9 mouse cellular contexts compared by ENCODE assay signal in the genomic region with DNA sequence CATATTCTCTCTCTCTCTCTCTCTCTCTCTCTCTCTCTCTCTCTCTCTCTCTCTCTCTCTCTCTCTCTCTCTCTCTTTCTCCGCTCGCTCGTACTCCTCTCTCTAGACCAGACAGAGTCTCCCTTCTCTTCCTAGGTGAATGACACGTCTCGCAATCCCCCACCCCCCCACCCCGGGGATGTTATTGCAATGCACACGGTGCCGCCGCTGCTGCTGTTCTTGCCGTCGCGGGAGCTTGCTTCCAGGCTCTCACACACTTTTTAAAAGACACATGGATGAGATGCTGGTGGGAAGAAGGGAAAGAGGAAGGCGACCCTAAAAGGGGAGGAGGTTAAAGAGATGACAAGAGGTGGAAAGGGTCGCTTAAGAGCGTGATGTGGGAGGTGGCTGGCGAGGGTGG. TPM values are rescaled to one million over a fixed set of nuclear protein-coding genes. Genes with fewer than 3 reads are reported as not detected.
A peak's percentile ranks its signal among the peaks of the same experiment; 100 is the strongest.
DNase-seq lines count a peak whose midpoint lies in the region; ATAC-seq and TF ChIP-seq lines count a peak whose summit lies in the region.
"Had no signal": no experiment of that assay in that cellular context is flagged by ENCODE, and none has a peak within 500 bp of the region (broad histone marks: within the 10 kb centered on the region; RNA-seq: fewer than 3 reads in every experiment).

No protein-coding gene starts in this region.

- peak overlapping the region; percentile 68; the same call in 1 of the 2 replicates for H3K9ac ChIP-seq in heart, embryonic 16.5 days (ENCODE audit: low read length)
- no peak overlapping the region for H3K9ac ChIP-seq in heart, adult 2 months (ENCODE audit: low read depth, low read length)
- peak overlapping the region; percentile 62; the same call in 1 of the 2 replicates for H3K9ac ChIP-seq in hindbrain, embryonic 11.5 days (ENCODE audit: low read depth, low read length)
- H3K9ac ChIP-seq in midbrain, embryonic 11.5 days (ENCODE audit: low read length), result peak overlapping the region; percentile 72

- 0 out of 2 replicates have a peak, but pooled peaks cover 2% of the 10 kb centered on the region for H3K9me3 ChIP-seq in heart, embryonic 16.5 days (replicated peaks; ENCODE audit: control insufficient read depth, low read length)
- no peaks in the 10 kb centered on the region for H3K9me3 ChIP-seq in hindbrain, embryonic 11.5 days (ENCODE audit: control insufficient read depth, low read length)
- H3K9me3 ChIP-seq in midbrain, embryonic 11.5 days (ENCODE audit: control insufficient read depth, low read length), result no peaks in the 10 kb centered on the region

- no peak for TF ChIP-seq EP300 in heart, adult 2 months (IDR thresholded peaks at IDR 0.05; ENCODE audit: insufficient read depth, low read depth, low read length)

- no peak for ATAC-seq in heart, embryonic 16.5 days (replicated peaks; ENCODE audit: extremely low read depth, insufficient read depth, low FRiP score)
- no peak for ATAC-seq in hindbrain, embryonic 11.5 days (ENCODE audit: low FRiP score)
- ATAC-seq in midbrain, embryonic 11.5 days (ENCODE audit: low FRiP score), result no peak

- DNase-seq in heart, adult 2 months, result no peak
- DNase-seq in brain, adult 2 months (ENCODE audit: low read depth, low spot score), result peak; percentile 71
- DNase-seq in hindbrain, embryonic 11.5 days (ENCODE audit: low spot score), result no peak
- DNase-seq in midbrain, embryonic 11.5 days (ENCODE audit: low spot score, missing footprints), result no peak
- no peak for DNase-seq in thymus, postnatal 0 days (ENCODE audit: low spot score)
- DNase-seq in c-Kit-positive CD71-positive TER-119-positive erythroid progenitor cells, embryonic 14.5 days (ENCODE audit: low spot score), result no peak
- DNase-seq in embryo, embryonic 10.5 days (ENCODE audit: low spot score), result no peak

- H3K4me1 ChIP-seq in heart, embryonic 16.5 days (ENCODE audit: control insufficient read depth, insufficient read depth, low read length), result peaks cover 4% of the 10 kb centered on the region
- no peaks in the 10 kb centered on the region for H3K4me1 ChIP-seq in heart, adult 2 months (ENCODE audit: control insufficient read depth, insufficient read depth, low read length)
- no peaks in the 10 kb centered on the region for H3K4me1 ChIP-seq in hindbrain, embryonic 11.5 days (replicated peaks; ENCODE audit: control insufficient read depth, insufficient read depth, low read length)
- no peaks in the 10 kb centered on the region for H3K4me1 ChIP-seq in midbrain, embryonic 11.5 days (ENCODE audit: control insufficient read depth, insufficient read depth, low read length)

- TF ChIP-seq CTCF in heart, adult 2 months (IDR thresholded peaks at IDR 0.05), result no peak

- H3K4me3 ChIP-seq in heart, embryonic 16.5 days (ENCODE audit: low read length), result peak overlapping the region; percentile 70
- H3K4me3 ChIP-seq in heart, adult 2 months, result no peak overlapping the region
- peak overlapping the region; percentile 77 for H3K4me3 ChIP-seq in hindbrain, embryonic 11.5 days (ENCODE audit: low read depth, low read length)
- H3K4me3 ChIP-seq in midbrain, embryonic 11.5 days (ENCODE audit: low read depth, low read length), result peak overlapping the region; percentile 76

- H3K4me2 ChIP-seq in heart, embryonic 16.5 days (ENCODE audit: low read depth, low read length), result peak overlapping the region; percentile 100
- peak overlapping the region; percentile 83 for H3K4me2 ChIP-seq in hindbrain, embryonic 11.5 days (replicated peaks; ENCODE audit: low read depth, low read length)
- peak overlapping the region; percentile 82 for H3K4me2 ChIP-seq in midbrain, embryonic 11.5 days

- TF ChIP-seq POLR2A in heart, adult 2 months (IDR thresholded peaks at IDR 0.05; ENCODE audit: insufficient read depth, low read depth, low read length), result no peak

- intact Hi-C loops in heart, adult 2 months (cut with DNase I), result loop anchor here (10.0 kb wide), 1 partner anchor 525 kb away; no protein-coding TSS in a partner anchor

- no peaks in the 10 kb centered on the region for H3K36me3 ChIP-seq in heart, embryonic 16.5 days (ENCODE audit: control insufficient read depth, insufficient read depth)
- H3K36me3 ChIP-seq in heart, adult 2 months (ENCODE audit: control insufficient read depth, insufficient read depth, low read length), result no peaks in the 10 kb centered on the region
- no peaks in the 10 kb centered on the region for H3K36me3 ChIP-seq in hindbrain, embryonic 11.5 days (ENCODE audit: control insufficient read depth, insufficient read depth, low read length)
- H3K36me3 ChIP-seq in midbrain, embryonic 11.5 days (ENCODE audit: control insufficient read depth, insufficient read depth, low read length), result no peaks in the 10 kb centered on the region

- H3K79me2 ChIP-seq in heart, adult 2 months (replicated peaks; ENCODE audit: control insufficient read depth, insufficient read depth, low read length), result no peaks in the 10 kb centered on the region

- no peak overlapping the region for H3K27ac ChIP-seq in heart, embryonic 16.5 days (ENCODE audit: low read length)
- no peak overlapping the region for H3K27ac ChIP-seq in heart, adult 2 months
- no peak overlapping the region for H3K27ac ChIP-seq in hindbrain, embryonic 11.5 days (ENCODE audit: low read depth, low read length)
- H3K27ac ChIP-seq in midbrain, embryonic 11.5 days (ENCODE audit: low read depth, low read length), result no peak overlapping the region

- 0% methylated on average over 16 of the region's 16 CpGs for WGBS in heart, embryonic 16.5 days
- WGBS in heart, adult 2 months, result 0% methylated on average over 16 of the region's 16 CpGs
- WGBS in hindbrain, embryonic 11.5 days, result 0% methylated on average over 13 of the region's 16 CpGs
- 0% methylated on average over 16 of the region's 16 CpGs for WGBS in midbrain, embryonic 11.5 days

- H3K27me3 ChIP-seq in heart, embryonic 16.5 days (ENCODE audit: control insufficient read depth, insufficient read depth, low read length), result peaks cover 18% of the 10 kb centered on the region
- peaks cover 6% of the 10 kb centered on the region for H3K27me3 ChIP-seq in heart, adult 2 months (ENCODE audit: control insufficient read depth, insufficient read depth, low read length)
- H3K27me3 ChIP-seq in hindbrain, embryonic 11.5 days (ENCODE audit: control insufficient read depth, insufficient read depth, low read length), result peaks cover 2% of the 10 kb centered on the region; the same call in 1 of the 2 replicates
- H3K27me3 ChIP-seq in midbrain, embryonic 11.5 days (ENCODE audit: control insufficient read depth, insufficient read depth, low read length), result 0 out of 2 replicates have a peak, but pooled peaks cover 5% of the 10 kb centered on the region
- H3K27me3 ChIP-seq: CH12.LX had no signal

RNA-seq across cellular contexts. Expression of a gene that starts 1.3 kb away (rescaled TPM):
- 0.20 and 0.24 TPM in 2 replicates for polyA plus RNA-seq in heart, embryonic 16.5 days (2015; fragmentation: Nextera tagmentation; extraction: Ambion mirVana)
- total RNA-seq in heart, adult 2 months (2021), result under 1 TPM; 0.77 to 0.89 TPM
- polyA plus RNA-seq in heart, adult 2 months (2012; rRNA removed), result 0.35 and 0.94 TPM in 2 replicates
- 3.7 and 4.2 TPM in 2 replicates for polyA plus RNA-seq in hindbrain, embryonic 11.5 days (2014; fragmentation: Nextera tagmentation; extraction: Ambion mirVana)
- 2.0 and 3.0 TPM in 2 replicates for polyA plus RNA-seq in midbrain, embryonic 11.5 days (2014; fragmentation: Nextera tagmentation; extraction: Ambion mirVana)
- polyA plus RNA-seq in thymus, postnatal 0 days (2015; fragmentation: Nextera tagmentation; extraction: Ambion mirVana), result 0.21 and 0.56 TPM in 2 replicates
- total RNA-seq: CH12.LX had no signal
